Mouse (Mus musculus) heart, embryonic 11.5 days (tissue): ENCODE results near the gene Trank1. TPM values are rescaled to one million over a fixed set of nuclear protein-coding genes. Genes with fewer than 3 reads are reported as not detected.

Experiments used
- polyA plus RNA-seq: library from polyadenylated mRNA; unstranded; fragments of >200 nt; fragmentation: Nextera tagmentation; extraction: Ambion mirVana; gene quantifications from 2 replicates; pipeline ENCODE4 v1.2.1, GENCODE M21; 2014

Gene Trank1
- polyA plus RNA-seq, 1 experiment from 2014 or later, result 0.11 TPM

Other genes starting within 250 kb of the Trank1 start
- gene Lrrfip2, start 194.1 kb upstream of the Trank1 start, polyA plus RNA-seq, result 51.9 and 55.6 TPM in 2 replicates
- 33.9 and 43.0 TPM in 2 replicates for gene Mlh1, start 39.9 kb upstream of the Trank1 start, polyA plus RNA-seq
- 25.6 and 35.3 TPM in 2 replicates for gene Epm2aip1, start 39.8 kb upstream of the Trank1 start, polyA plus RNA-seq
- 1.3 and 2.0 TPM in 2 replicates for gene Dclk3, start 127.3 kb downstream of the Trank1 start, polyA plus RNA-seq